Mouse (Mus musculus) forebrain, postnatal 0 days (tissue): ENCODE results near the gene Tfb2m. TPM values are rescaled to one million over a fixed set of nuclear protein-coding genes. Genes with fewer than 3 reads are reported as not detected.

ENCODE experiments used
- ATAC-seq: fragments of 200-750 bp; cut with Nextera tagmentation; 2 replicates; pipeline ENCODE4 v1.8.0; 2017; ENCODE audit warnings: mild to moderate bottlenecking, moderate library complexity
- DNase-seq: peaks from one replicate; pipeline ENCODE4 v3.0.0-alpha.2; 2015
- H3K27ac ChIP-seq: fragments of 300-500 bp; sonication (generic); 2 replicates; pipeline ENCODE4 v1.5.1; 2014; ENCODE audit warnings: low read depth, mild to moderate bottlenecking, antibody characterized with exemption, low read length, moderate library complexity, mixed read lengths
- H3K27me3 ChIP-seq: fragments of 300-500 bp; sonication (generic); 2 replicates; pipeline ENCODE4 v1.6.1; 2014; ENCODE audit warnings: mild to moderate bottlenecking, low read length, mixed read lengths; ENCODE audit not compliant: insufficient read depth
- H3K36me3 ChIP-seq: fragments of 300-500 bp; sonication (generic); 2 replicates; pipeline ENCODE4 v1.6.1; 2014; ENCODE audit warnings: mild to moderate bottlenecking, moderate library complexity; ENCODE audit not compliant: insufficient read depth
- H3K4me1 ChIP-seq: fragments of 300-500 bp; sonication (generic); 2 replicates; pipeline ENCODE4 v1.6.1; 2014; ENCODE audit warnings: antibody characterized with exemption; ENCODE audit not compliant: insufficient read depth
- H3K4me2 ChIP-seq: fragments of 300-500 bp; sonication (generic); 2 replicates; pipeline ENCODE4 v1.6.1; 2014; ENCODE audit warnings: low read depth, mild to moderate bottlenecking, moderate library complexity
- H3K4me3 ChIP-seq: fragments of 300-500 bp; sonication (generic); 2 replicates; pipeline ENCODE4 v1.5.1; 2014; ENCODE audit warnings: low read depth, low read length, mixed read lengths
- H3K9ac ChIP-seq: fragments of 300-500 bp; sonication (generic); 2 replicates; pipeline ENCODE4 v1.6.1; 2014; ENCODE audit warnings: mild to moderate bottlenecking
- H3K9me3 ChIP-seq: fragments of 300-500 bp; sonication (generic); 2 replicates; pipeline ENCODE4 v1.6.1; 2016; ENCODE audit warnings: low read length
- CTCF ChIP-seq: sonication (generic); IDR thresholded peaks from 2 replicates; pipeline ENCODE4 v1.5.1; 2016; ENCODE audit warnings: antibody characterized with exemption, control low read depth, low read depth
- WGBS: fragments of 180-500 bp; shearing (Covaris S2); extraction: QIAGEN DNeasy Blood & Tissue Kit; methylation state at CpG from one replicate; pipeline ENCODE4 v1.1.7; 2014; 5-methylcytosine and 5-hydroxymethylcytosine counted together
- polyA plus RNA-seq: library from polyadenylated mRNA; unstranded; fragments of >200 nt; fragmentation: Nextera tagmentation; extraction: Ambion mirVana; gene quantifications from 2 replicates; pipeline ENCODE4 v1.2.1, GENCODE M21; 2015
- total RNA-seq: library from RNA; depleted of rRNA; stranded (reverse); fragments of >200 nt; gene quantifications from 2 replicates; pipeline ENCODE4 v1.2.3, GENCODE M21; 2014; rRNA removed

Tfb2m gene
- total and polyA plus RNA-seq, 2 experiments from 2014 or later, result 22.3 to 45.9 TPM

GRCm38 (mm10) chr1:179480862-179481261 is 65.2 kb downstream of the Tfb2m start:
- no peaks in the 10 kb centered on the region for H3K36me3 ChIP-seq
- DNase-seq (no peak), ATAC-seq (no peak)
- H3K27me3 ChIP-seq, result no peaks in the 10 kb centered on the region
- no peak overlapping the region for H3K4me3 ChIP-seq
- no peak overlapping the region for H3K4me2 ChIP-seq
- H3K9me3 ChIP-seq, result no peaks in the 10 kb centered on the region
- no peak overlapping the region for H3K27ac ChIP-seq
- H3K9ac ChIP-seq, result no peak overlapping the region
- no peaks in the 10 kb centered on the region for H3K4me1 ChIP-seq
- TF ChIP-seq CTCF, result no peak
- WGBS, result 86% methylated on average over 4 of the region's 4 CpGs

Other genes starting within 250 kb of the Tfb2m start
- 18.2 and 19.0 TPM in 2 replicates for gene Smyd3, start 28.2 kb downstream of the Tfb2m start, total RNA-seq
- gene Smyd3, start 28.2 kb downstream of the Tfb2m start, polyA plus RNA-seq, result 26.8 and 27.6 TPM in 2 replicates
- 26.0 and 28.5 TPM in 2 replicates for gene Cnst, start 103 bp upstream of the Tfb2m start, total RNA-seq
- gene Cnst, start 103 bp upstream of the Tfb2m start, polyA plus RNA-seq, result 8.6 and 12.8 TPM in 2 replicates
- 108 and 115 TPM in 2 replicates for gene Sccpdh, start 121.9 kb upstream of the Tfb2m start, total RNA-seq
- gene Sccpdh, start 121.9 kb upstream of the Tfb2m start, polyA plus RNA-seq, result 164 and 168 TPM in 2 replicates
- gene Kif28, start 199.0 kb upstream of the Tfb2m start, total RNA-seq, result 0.15 TPM in 1 of 2 replicates, not detected in the other
- gene Kif28, start 199.0 kb upstream of the Tfb2m start, polyA plus RNA-seq, result 0.05 TPM in 1 of 2 replicates, not detected in the other